Mouse (Mus musculus): ENCODE data around the gene Nfatc2. TPM values are rescaled to one million over a fixed set of nuclear protein-coding genes. Genes with fewer than 3 reads are reported as not detected.

Gene Nfatc2
- polyA plus RNA-seq, 1 experiment, result 0.32 TPM

DNA sequence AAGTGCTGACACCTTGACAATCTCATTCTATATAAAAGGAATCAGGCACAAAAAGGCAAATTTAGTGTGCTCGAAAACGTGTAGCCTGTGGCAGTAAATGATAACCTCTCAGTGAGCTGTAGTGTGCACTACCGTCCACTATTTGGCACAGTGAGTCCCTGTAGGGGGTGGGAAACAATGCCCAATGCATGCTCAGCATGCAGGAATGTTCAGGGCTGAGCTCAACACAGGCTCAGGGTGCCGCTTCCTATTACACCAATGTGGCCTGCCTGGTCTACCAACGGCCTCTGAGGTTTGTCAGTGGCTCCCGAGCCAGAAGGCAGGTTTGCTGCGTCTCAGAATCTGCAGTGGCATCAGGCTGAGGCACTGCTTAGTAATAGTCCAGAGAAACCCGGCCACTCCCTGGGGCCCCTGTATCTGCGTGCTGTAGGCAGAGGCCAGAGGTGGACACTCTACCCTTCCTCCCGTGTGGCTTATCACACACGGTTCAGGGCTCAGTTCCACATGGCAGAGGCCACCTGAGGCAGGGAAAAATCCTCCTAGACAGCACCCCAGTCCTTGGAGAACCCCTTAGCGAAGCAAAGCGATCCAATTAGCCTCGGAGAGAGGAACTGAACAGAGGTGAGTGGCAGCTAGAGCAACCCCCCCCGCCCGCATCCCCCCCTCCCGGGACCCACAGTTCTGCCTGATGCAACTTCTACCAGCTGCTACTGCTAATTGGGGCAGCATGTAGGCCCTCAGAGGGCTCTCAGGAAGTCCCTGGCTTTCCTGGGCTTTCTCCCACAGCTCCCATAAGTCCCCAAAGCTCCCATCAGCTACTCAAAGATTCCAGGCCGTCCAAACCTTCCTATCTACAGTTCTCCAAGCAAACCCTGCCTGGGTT is 74.7 kb downstream of the Nfatc2 start:
- no peak overlapping the region for H3K27ac ChIP-seq (ENCODE audit: insufficient read depth, low read length)

DNA sequence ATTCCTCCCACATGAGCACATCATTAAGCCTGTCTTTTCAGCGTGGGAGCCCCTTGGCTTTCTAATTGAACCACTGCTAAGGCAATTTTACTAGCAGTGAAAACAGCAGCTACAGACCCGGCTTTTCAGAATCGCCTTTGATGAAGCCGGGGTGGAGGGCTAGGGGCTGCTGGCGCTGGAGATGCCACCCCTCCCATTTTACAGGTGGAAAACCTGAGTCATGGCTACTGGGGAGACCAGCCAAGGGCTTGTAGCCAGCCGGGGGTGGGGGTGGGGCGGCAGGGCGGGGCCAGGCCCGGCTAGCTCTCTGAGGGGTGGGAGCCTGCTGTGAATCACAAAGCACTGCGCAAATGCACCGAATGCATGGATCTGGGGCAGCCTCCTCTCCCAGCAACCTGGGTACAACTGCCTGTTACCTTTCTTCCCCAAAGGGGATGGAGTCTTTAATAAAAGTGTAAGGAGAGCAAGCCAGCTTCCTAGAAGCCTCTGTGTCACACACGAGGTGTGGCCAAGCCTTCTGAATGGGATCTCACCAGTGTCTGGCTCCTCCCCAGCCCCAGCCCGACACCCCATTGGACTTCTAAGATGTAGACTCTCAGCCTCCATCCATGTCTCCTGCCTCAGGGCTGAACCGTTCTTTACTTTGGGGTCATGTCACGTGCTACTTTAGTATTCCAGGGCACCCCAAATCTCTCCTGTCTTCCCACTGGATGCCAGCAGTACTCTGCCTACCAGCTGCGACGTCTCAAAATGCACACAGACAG is 75.9 kb downstream of the Nfatc2 start:
- H3K4me1 ChIP-seq (ENCODE audit: control insufficient read depth, insufficient read depth, low read length), result peaks cover 4% of the 10 kb centered on the region; the same call in 1 of the 2 replicates
- peak overlapping the region; percentile 50 for H3K27ac ChIP-seq (ENCODE audit: insufficient read depth, low read length)
- H3K4me3 ChIP-seq (ENCODE audit: insufficient read depth, low read length), result no peak overlapping the region
- TF ChIP-seq POLR2A (IDR thresholded peaks at IDR 0.05; ENCODE audit: low read depth, low read length) (no peak), CTCF (IDR thresholded peaks at IDR 0.05; ENCODE audit: borderline replicate concordance, insufficient read depth, low read length) (no peak)

More for the DNA sequence above, 74.7 kb downstream of the Nfatc2 start:
- H3K4me1 ChIP-seq (ENCODE audit: control insufficient read depth, insufficient read depth, low read length), result peaks cover 7% of the 10 kb centered on the region; the same call in 1 of the 2 replicates
- TF ChIP-seq POLR2A (IDR thresholded peaks at IDR 0.05; ENCODE audit: low read depth, low read length) (no peak), CTCF (IDR thresholded peaks at IDR 0.05; ENCODE audit: borderline replicate concordance, insufficient read depth, low read length) (no peak)
- H3K4me3 ChIP-seq (ENCODE audit: insufficient read depth, low read length), result no peak overlapping the region

DNA sequence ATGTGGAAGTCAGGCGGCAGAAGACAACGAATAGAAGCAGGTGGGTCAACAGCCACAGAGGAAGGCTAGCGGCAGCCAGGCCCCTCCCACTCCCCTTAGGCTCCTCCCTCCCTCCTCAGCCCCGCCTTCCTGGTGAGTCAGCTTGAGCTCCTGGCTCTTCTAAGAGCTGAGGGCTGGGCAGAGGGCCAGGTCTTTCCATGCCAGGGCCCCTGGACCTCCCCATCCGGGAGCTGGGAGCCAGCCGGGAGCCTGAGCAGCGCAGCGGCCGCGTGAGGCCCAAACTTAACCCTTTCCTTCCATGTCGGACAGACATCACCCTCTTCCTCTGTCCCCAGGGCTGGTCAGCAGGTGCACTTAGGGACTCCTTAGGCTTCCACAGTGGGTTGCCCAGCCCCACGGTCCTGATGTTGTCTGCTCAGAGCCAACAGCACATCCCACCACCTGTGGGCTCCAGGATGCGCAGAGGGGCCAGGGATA is 76.5 kb downstream of the Nfatc2 start:
- Histone ChIP-seq H3K4me3 (ENCODE audit: insufficient read depth, low read length) (no peak overlapping the region), H3K27ac (ENCODE audit: insufficient read depth, low read length) (peak overlapping the region; percentile 50), H3K4me1 (ENCODE audit: control insufficient read depth, insufficient read depth, low read length) (peaks cover 4% of the 10 kb centered on the region; the same call in 1 of the 2 replicates)
- no peak for TF ChIP-seq POLR2A (IDR thresholded peaks at IDR 0.05; ENCODE audit: low read depth, low read length)
- TF ChIP-seq CTCF (IDR thresholded peaks at IDR 0.05; ENCODE audit: borderline replicate concordance, insufficient read depth, low read length), result no peak

DNA sequence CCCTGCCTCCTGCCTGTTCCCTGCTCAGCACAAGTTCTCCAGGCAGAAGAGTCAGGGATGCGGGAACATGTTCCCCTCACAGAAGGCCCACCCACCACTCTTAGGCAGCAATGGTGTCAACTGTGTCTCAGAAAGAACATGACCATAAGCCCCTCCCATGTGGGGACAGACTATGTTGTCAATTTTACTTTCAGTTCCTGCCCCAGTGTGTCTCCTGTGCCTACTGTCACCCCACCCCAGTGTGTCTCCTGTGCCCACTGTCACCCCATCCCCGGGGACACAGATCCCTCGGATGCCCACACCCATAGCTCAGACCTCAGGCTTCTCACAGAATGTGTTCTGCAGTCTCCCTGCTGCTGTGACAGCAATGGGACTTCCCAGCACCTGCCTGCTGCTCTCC is 79.2 kb downstream of the Nfatc2 start:
- Histone ChIP-seq H3K27ac (ENCODE audit: insufficient read depth, low read length) (no peak overlapping the region), H3K4me1 (ENCODE audit: control insufficient read depth, insufficient read depth, low read length) (peaks cover 16% of the 10 kb centered on the region), H3K4me3 (ENCODE audit: insufficient read depth, low read length) (no peak overlapping the region)
- no peak for TF ChIP-seq CTCF (IDR thresholded peaks at IDR 0.05; ENCODE audit: borderline replicate concordance, insufficient read depth, low read length)
- TF ChIP-seq POLR2A (IDR thresholded peaks at IDR 0.05; ENCODE audit: low read depth, low read length), result no peak

DNA sequence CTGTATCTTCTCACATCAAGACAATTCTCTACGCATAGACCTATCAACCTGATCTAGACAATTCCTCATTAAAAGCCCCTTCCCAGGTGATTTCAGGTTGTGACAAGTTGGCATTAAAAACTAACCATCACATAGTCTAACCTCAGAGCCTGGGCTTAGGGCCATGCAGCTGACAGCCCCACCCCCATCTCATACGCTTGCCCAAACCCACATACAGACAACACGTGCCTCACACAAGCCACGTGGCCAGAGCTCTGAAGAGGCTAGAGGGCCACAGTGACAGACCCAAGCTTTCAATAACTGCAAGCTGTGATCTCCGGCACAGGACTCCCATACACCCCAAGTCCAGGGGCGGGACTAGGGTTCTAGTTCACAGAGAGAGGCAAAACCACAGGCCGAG is 80.7 kb downstream of the Nfatc2 start:
- H3K27ac ChIP-seq (ENCODE audit: insufficient read depth, low read length), result no peak overlapping the region
- TF ChIP-seq POLR2A (IDR thresholded peaks at IDR 0.05; ENCODE audit: low read depth, low read length), result no peak
- no peak for TF ChIP-seq CTCF (IDR thresholded peaks at IDR 0.05; ENCODE audit: borderline replicate concordance, insufficient read depth, low read length)
- no peak overlapping the region for H3K4me3 ChIP-seq (ENCODE audit: insufficient read depth, low read length)
- peaks cover 19% of the 10 kb centered on the region for H3K4me1 ChIP-seq (ENCODE audit: control insufficient read depth, insufficient read depth, low read length)

DNA sequence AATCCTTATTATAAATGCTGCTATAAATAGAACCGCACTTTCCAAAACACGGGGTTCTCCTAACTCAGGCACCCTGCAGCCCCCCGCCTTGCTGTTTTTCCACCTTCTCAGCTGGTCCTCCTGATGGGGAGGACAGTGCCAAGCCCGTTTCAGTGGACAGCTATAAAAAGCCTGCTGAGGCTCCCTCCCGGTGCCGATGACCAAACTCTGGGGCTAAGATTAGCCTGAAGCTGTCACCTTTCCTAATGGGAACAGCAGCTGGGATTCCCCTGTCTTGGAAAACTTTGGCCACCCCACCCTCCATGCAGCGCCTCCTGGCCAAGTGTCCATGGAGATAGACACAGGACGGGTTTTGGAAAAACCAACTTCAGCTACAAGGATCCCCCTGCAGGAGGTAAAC is 81.9 kb downstream of the Nfatc2 start:
- Histone ChIP-seq H3K4me1 (ENCODE audit: control insufficient read depth, insufficient read depth, low read length) (peaks cover 15% of the 10 kb centered on the region), H3K27ac (ENCODE audit: insufficient read depth, low read length) (no peak overlapping the region), H3K4me3 (ENCODE audit: insufficient read depth, low read length) (no peak overlapping the region)
- no peak for TF ChIP-seq POLR2A (IDR thresholded peaks at IDR 0.05; ENCODE audit: low read depth, low read length)
- no peak for TF ChIP-seq CTCF (IDR thresholded peaks at IDR 0.05; ENCODE audit: borderline replicate concordance, insufficient read depth, low read length)

DNA sequence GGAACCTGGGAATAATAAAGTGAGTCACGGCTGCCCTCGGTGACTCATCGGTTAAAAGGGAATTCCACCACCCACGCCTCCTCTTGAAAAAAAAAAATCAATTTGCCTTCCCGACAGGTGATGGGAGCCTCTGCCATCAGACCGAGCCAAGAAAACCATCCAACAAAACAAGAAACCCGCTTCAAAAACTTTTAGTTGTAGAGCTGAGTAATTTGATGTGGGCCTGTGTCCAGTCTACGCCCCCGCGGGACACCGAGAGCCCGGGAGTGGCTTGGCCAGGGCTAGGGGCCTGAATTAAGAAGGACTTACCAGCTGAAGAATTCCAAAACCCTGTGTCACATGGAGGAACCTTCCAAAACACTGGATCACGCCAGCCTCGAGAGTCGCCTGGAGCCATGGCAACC is 83.2 kb downstream of the Nfatc2 start:
- no peak overlapping the region for H3K27ac ChIP-seq (ENCODE audit: insufficient read depth, low read length)
- H3K4me3 ChIP-seq (ENCODE audit: insufficient read depth, low read length), result no peak overlapping the region
- TF ChIP-seq CTCF (IDR thresholded peaks at IDR 0.05; ENCODE audit: borderline replicate concordance, insufficient read depth, low read length) (no peak), POLR2A (IDR thresholded peaks at IDR 0.05; ENCODE audit: low read depth, low read length) (no peak)
- peaks cover 15% of the 10 kb centered on the region for H3K4me1 ChIP-seq (ENCODE audit: control insufficient read depth, insufficient read depth, low read length)

DNA sequence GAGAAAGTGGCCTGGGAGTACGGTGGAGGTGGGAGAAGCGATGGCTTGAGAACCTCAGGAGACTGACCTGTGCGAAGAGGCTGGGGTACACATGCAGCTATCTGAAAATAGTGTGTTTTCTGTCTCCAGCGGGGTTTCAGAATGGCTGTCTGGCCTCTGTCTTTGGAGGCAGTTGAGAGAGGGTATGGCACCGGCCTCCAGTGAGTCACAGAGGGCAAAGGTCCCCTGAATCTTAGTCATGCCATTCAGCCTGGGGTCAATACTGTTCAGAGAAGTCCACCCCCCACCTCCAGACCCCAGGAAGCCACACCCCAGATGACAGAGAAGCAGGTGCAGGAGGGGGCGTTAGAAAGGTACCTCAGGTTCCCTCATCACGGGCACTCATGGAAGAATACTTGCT is 83.7 kb downstream of the Nfatc2 start:
- Histone ChIP-seq H3K4me1 (ENCODE audit: control insufficient read depth, insufficient read depth, low read length) (peaks cover 15% of the 10 kb centered on the region), H3K27ac (ENCODE audit: insufficient read depth, low read length) (no peak overlapping the region), H3K4me3 (ENCODE audit: insufficient read depth, low read length) (no peak overlapping the region)
- TF ChIP-seq POLR2A (IDR thresholded peaks at IDR 0.05; ENCODE audit: low read depth, low read length) (no peak), CTCF (IDR thresholded peaks at IDR 0.05; ENCODE audit: borderline replicate concordance, insufficient read depth, low read length) (no peak)

DNA sequence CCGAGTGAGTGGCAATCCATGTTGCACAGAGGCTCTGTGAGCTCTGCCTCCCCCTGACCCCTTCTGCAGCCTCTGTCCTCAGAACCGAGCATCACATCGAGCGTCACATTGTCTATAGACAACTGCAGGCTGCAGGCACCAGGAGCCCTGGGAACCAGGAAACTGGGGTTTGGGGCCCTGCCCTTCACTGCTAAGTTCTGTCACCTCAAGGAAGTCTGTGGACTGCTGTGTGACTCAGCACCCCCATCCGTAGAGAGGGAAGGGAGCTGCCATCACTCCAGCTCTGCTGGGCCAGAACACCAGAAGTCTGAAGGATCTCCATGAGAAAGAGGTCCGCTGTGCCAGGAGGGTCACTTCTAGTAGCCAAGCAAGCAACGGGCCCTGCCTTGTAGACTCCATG is 84.7 kb downstream of the Nfatc2 start:
- Histone ChIP-seq H3K4me3 (ENCODE audit: insufficient read depth, low read length) (no peak overlapping the region), H3K27ac (ENCODE audit: insufficient read depth, low read length) (no peak overlapping the region), H3K4me1 (ENCODE audit: control insufficient read depth, insufficient read depth, low read length) (peaks cover 15% of the 10 kb centered on the region)
- TF ChIP-seq CTCF (IDR thresholded peaks at IDR 0.05; ENCODE audit: borderline replicate concordance, insufficient read depth, low read length) (no peak), POLR2A (IDR thresholded peaks at IDR 0.05; ENCODE audit: low read depth, low read length) (no peak)

All from embryonic fibroblast, embryonic 13.5 days (primary cell).